Mouse (Mus musculus) limb, embryonic 15.5 days (tissue): ENCODE measurements at regions not wholly inside any gene's neighbourhood (a gene's known extent, or its start where the extent isn't known, plus 50 kb on each side); places are given as distances from the start of the nearest gene placed in this dataset.
A peak's percentile ranks its signal among the peaks of the same experiment; 100 is the strongest.

ENCODE experiments used
- ATAC-seq: fragments of 200-750 bp; cut with Nextera tagmentation; 2 replicates; pipeline ENCODE4 v1.8.0; 2017; ENCODE audit warnings: low read depth, moderate TSS enrichment; ENCODE audit not compliant: insufficient number of reproducible peaks, low FRiP score, low TSS enrichment
- H3K27ac ChIP-seq: fragments of 300-500 bp; sonication (generic); 2 replicates; pipeline ENCODE4 v1.5.1; 2015; ENCODE audit warnings: moderate library complexity, mild to moderate bottlenecking, inconsistent platforms
- H3K27me3 ChIP-seq: fragments of 300-500 bp; sonication (generic); 2 replicates; pipeline ENCODE4 v1.6.1; 2015; ENCODE audit warnings: inconsistent platforms
- H3K36me3 ChIP-seq: fragments of 300-500 bp; sonication (generic); 2 replicates; pipeline ENCODE4 v1.6.1; 2015; ENCODE audit warnings: inconsistent platforms
- H3K4me1 ChIP-seq: fragments of 300-500 bp; sonication (generic); 2 replicates; pipeline ENCODE4 v1.6.1; 2015; ENCODE audit warnings: inconsistent platforms
- H3K4me2 ChIP-seq: fragments of 300-500 bp; sonication (generic); 2 replicates; pipeline ENCODE4 v1.6.1; 2015; ENCODE audit warnings: mild to moderate bottlenecking, inconsistent platforms
- H3K4me3 ChIP-seq: fragments of 300-500 bp; sonication (generic); 2 replicates; pipeline ENCODE4 v1.5.1; 2015; ENCODE audit warnings: mild to moderate bottlenecking, inconsistent platforms
- H3K9ac ChIP-seq: fragments of 300-500 bp; sonication (generic); 2 replicates; pipeline ENCODE4 v1.6.1; 2015; ENCODE audit warnings: inconsistent platforms
- H3K9me3 ChIP-seq: fragments of 300-500 bp; sonication (generic); 2 replicates; pipeline ENCODE4 v1.6.1; 2016; ENCODE audit warnings: inconsistent platforms
- WGBS: fragments of 180-500 bp; shearing (Covaris S2); methylation state at CpG from one replicate; pipeline ENCODE4 v1.1.7; 2015; 5-methylcytosine and 5-hydroxymethylcytosine counted together

- Histone ChIP-seq H3K27me3 (no peaks in the 10 kb centered on the region), H3K4me3 (no peak overlapping the region), H3K36me3 (no peaks in the 10 kb centered on the region), H3K4me2 (no peak overlapping the region), H3K4me1 (no peaks in the 10 kb centered on the region), H3K9me3 (no peaks in the 10 kb centered on the region), H3K9ac (no peak overlapping the region), H3K27ac (no peak overlapping the region)
- 95% methylated on average over 1 of the region's 1 CpGs for WGBS
- no peak for ATAC-seq
These were observed 2188.8 kb downstream of the 9330182O14Rik start for GRCm38 (mm10) chr15:42322940-42323339.

DNA sequence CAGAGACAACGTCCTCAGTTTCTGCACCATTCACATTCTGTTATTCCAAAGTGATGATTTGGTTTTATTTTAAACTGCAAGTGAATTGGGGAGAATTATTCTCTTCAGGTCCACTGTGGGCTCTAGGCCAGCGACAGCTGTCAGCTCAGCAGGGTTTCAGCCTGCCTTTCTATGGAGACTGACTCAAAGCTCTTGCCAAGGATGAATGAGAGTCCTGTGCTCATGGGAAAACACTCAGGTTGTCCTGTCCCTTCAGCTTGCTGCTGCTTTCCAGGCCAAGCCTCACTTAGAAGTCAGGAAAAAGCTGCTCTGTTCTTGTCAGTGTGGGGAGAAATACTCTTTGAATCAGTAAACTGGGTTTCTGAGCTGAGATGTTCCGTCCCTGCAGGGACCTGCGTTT is 2191.1 kb downstream of the 9330182O14Rik start:
- Histone ChIP-seq H3K9me3 (no peaks in the 10 kb centered on the region), H3K4me2 (no peak overlapping the region), H3K27ac (no peak overlapping the region), H3K27me3 (no peaks in the 10 kb centered on the region), H3K36me3 (no peaks in the 10 kb centered on the region), H3K4me3 (no peak overlapping the region), H3K9ac (no peak overlapping the region), H3K4me1 (peaks cover 3% of the 10 kb centered on the region)
- WGBS = 72% methylated on average over 4 of the region's 4 CpGs
- ATAC-seq = no peak

DNA sequence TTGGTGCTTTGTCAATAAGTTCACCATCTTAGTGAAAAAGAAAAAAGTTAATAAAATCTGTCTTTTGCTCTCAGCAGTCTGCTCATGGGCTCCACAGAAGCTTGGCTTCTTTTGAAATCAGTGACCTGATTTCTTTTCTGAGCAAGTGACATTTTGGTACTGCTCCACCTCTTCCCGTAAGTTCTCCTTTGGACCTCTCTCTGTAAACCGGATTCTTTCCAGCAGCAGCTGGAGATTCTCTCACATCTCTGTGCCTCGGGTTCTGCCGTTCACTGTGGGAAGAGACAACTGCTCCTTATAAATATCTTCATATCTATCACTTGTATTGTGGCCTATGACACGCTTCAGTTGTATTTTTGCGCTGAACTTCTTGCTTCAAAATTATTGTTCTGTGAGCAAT is 2194.4 kb downstream of the 9330182O14Rik start:
- 81% methylated on average over 6 of the region's 6 CpGs for WGBS
- ATAC-seq = no peak
- Histone ChIP-seq H3K27ac (no peak overlapping the region), H3K4me3 (no peak overlapping the region), H3K9me3 (no peaks in the 10 kb centered on the region), H3K4me2 (no peak overlapping the region), H3K9ac (no peak overlapping the region), H3K27me3 (no peaks in the 10 kb centered on the region), H3K36me3 (no peaks in the 10 kb centered on the region), H3K4me1 (peaks cover 3% of the 10 kb centered on the region)

DNA sequence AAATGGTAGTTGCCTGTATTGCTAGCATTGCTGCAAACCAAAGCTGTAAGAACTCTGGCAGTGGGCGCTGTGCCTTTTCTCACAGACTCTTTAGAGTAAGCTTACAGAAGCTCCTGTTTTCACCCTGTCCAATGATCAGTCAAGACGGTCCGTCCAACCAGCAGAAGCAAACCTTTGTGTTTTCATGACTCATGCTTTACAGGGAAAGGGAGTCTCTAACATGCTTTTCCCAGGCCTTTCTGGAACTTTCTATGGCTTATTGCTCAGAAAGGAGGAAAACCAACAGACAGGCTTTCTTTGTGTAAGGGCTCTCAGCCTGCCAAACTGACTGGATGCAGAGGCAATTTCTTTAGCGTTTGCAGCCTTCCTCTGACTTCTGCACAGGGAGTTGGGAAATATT is 2195.6 kb downstream of the 9330182O14Rik start:
- Histone ChIP-seq H3K4me3 (no peak overlapping the region), H3K9me3 (no peaks in the 10 kb centered on the region), H3K27me3 (no peaks in the 10 kb centered on the region), H3K9ac (no peak overlapping the region), H3K4me1 (peaks cover 3% of the 10 kb centered on the region), H3K27ac (peak overlapping the region; percentile 48), H3K4me2 (no peak overlapping the region), H3K36me3 (no peaks in the 10 kb centered on the region)
- ATAC-seq = no peak
- WGBS = 51% methylated on average over 4 of the region's 4 CpGs

DNA sequence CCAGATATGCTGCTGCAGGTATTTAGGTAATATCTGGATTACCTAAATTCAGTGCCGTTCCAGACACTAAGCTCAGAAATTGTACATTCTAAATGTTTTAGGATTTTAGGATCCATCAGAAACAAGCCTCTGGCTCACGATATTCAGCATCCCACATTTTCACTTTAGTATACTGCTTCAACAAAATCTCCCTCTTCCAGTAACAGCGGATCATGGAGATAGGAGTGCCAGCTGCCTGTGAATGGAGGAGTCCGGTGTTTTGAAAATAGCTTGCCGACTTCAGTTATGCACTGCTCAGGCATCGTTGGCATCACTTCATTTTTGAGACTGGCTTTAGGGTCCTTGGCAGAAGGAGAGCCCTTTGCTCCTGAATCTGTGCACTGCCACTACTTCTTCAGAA is 2199.5 kb downstream of the 9330182O14Rik start:
- Histone ChIP-seq H3K4me2 (no peak overlapping the region), H3K36me3 (no peaks in the 10 kb centered on the region), H3K27me3 (no peaks in the 10 kb centered on the region), H3K9me3 (no peaks in the 10 kb centered on the region), H3K4me1 (peaks cover 3% of the 10 kb centered on the region), H3K4me3 (no peak overlapping the region), H3K27ac (no peak overlapping the region), H3K9ac (no peak overlapping the region)
- 78% methylated on average over 6 of the region's 6 CpGs for WGBS
- no peak for ATAC-seq

DNA sequence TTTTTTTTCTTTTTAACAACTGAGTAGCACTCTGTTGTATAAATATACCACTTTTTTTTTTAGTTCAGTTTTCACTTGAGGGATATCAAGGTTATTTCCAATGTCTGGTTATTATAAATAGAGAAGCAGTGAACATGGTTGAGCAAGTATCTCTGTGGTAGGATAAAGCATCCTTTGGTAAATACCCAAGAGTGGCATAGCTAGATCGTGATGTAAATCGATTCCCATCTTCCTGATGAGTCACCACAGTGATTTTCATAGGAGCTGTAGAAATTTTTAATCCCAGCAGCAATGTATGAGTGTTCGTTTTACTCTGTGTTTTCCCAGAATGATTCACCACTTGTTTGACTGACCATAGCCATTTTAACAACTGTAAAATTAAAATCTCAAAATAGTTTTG is 2212.0 kb downstream of the 9330182O14Rik start:
- Histone ChIP-seq H3K4me3 (no peak overlapping the region), H3K36me3 (no peaks in the 10 kb centered on the region), H3K27me3 (no peaks in the 10 kb centered on the region), H3K4me2 (no peak overlapping the region), H3K9me3 (no peaks in the 10 kb centered on the region), H3K9ac (no peak overlapping the region), H3K27ac (no peak overlapping the region), H3K4me1 (no peaks in the 10 kb centered on the region)
- 87% methylated on average over 3 of the region's 3 CpGs for WGBS
- no peak for ATAC-seq

DNA sequence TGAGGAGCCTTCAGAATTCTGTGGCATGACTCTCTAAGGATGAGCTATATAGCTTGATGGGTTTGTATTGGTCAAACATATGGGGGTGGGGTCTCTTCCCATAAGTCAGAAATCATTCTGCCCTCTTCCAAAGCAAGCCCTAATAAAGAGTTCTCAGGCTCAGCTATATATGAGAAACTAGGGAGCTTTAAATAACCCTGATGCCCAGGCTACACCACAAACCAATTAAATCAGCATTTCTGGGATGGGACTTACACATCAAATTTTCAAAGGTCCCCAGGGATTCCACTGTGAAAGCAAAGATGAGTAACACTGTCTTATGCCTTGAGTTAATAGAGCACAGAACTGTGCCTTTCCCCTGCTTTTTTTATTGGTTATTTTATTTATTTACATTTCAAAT is 2227.7 kb downstream of the 9330182O14Rik start:
- Histone ChIP-seq H3K36me3 (no peaks in the 10 kb centered on the region), H3K4me3 (no peak overlapping the region)
- ATAC-seq = no peak

DNA sequence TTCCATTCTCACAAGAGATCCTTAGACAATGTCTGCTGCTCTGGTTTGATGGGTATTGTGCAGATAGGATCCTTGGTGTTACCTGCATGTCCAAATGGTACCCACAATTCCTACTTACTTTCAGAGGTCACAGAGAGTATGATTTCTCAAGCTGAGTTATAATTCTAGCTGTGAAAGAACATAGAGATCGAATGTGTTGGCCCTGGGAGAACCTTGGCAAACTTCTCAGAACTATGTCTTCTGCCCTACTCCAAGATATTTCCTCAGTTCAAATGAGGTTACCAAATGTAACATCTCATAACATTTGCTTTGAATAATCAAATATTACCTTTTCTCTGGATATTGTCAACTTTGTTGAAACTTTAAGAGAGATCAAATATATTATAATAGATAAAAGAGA is 2230.8 kb downstream of the 9330182O14Rik start:
- no peaks in the 10 kb centered on the region for H3K4me1 ChIP-seq
- no peak for ATAC-seq
- no peak overlapping the region for H3K4me2 ChIP-seq
- no peaks in the 10 kb centered on the region for H3K36me3 ChIP-seq
- WGBS = 92% methylated on average over 1 of the region's 1 CpGs
- H3K9me3 ChIP-seq = no peaks in the 10 kb centered on the region
- no peak overlapping the region for H3K4me3 ChIP-seq
- H3K27me3 ChIP-seq = no peaks in the 10 kb centered on the region
- H3K9ac ChIP-seq = no peak overlapping the region
- H3K27ac ChIP-seq = no peak overlapping the region

More for the DNA sequence above, 2227.7 kb downstream of the 9330182O14Rik start:
- Histone ChIP-seq H3K9me3 (no peaks in the 10 kb centered on the region), H3K4me1 (no peaks in the 10 kb centered on the region), H3K27ac (no peak overlapping the region), H3K4me2 (no peak overlapping the region), H3K27me3 (no peaks in the 10 kb centered on the region), H3K9ac (no peak overlapping the region)

DNA sequence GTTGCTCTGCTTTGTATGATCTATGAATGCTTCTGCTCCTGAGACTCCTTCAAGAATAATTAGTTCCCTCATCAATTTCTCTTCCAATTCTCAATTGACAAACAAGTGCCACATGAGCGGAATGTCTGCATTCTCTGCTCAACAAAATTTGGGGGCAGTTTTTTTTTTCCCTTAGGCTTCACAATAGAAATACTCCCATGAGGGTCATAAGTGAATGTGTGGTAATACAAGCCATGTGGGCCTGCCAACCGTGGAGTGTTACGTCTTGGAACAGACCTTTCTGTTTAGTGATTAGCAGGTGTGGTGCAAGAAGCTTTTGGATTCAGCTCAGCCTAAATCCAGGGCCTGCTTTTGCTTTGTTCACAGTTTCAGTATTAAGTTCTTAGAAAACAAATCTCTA is 2232.6 kb downstream of the 9330182O14Rik start:
- no peaks in the 10 kb centered on the region for H3K9me3 ChIP-seq
- H3K27ac ChIP-seq = no peak overlapping the region
- WGBS = 31% methylated on average over 3 of the region's 3 CpGs
- H3K4me1 ChIP-seq = no peaks in the 10 kb centered on the region
- H3K27me3 ChIP-seq = no peaks in the 10 kb centered on the region
- no peak overlapping the region for H3K4me2 ChIP-seq
- no peak for ATAC-seq
- no peak overlapping the region for H3K4me3 ChIP-seq
- no peaks in the 10 kb centered on the region for H3K36me3 ChIP-seq
- no peak overlapping the region for H3K9ac ChIP-seq

DNA sequence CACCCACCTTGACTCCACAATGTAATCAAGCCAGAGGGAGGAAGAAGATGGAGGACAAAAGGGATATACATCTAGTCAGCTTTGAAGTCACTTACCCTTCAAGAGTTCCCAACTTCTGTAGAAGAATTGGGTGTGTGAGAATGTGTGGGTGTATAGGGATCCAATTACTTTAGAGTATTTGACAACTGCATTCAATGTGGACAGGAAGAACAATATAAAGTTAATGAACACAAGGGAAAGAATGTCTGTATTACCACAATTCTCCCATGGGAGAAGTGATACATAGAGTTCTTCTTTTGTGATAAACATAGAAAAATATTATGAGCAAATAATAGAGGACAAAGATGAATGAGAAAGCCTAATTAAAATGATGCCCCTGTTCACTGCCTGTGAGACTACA is 2235.4 kb downstream of the 9330182O14Rik start:
- H3K4me1 ChIP-seq = no peaks in the 10 kb centered on the region
- H3K36me3 ChIP-seq = no peaks in the 10 kb centered on the region
- H3K4me3 ChIP-seq = no peak overlapping the region
- no peak overlapping the region for H3K27ac ChIP-seq
- no peak for ATAC-seq
- no peak overlapping the region for H3K9ac ChIP-seq
- H3K27me3 ChIP-seq = no peaks in the 10 kb centered on the region
- H3K9me3 ChIP-seq = no peaks in the 10 kb centered on the region
- no peak overlapping the region for H3K4me2 ChIP-seq

DNA sequence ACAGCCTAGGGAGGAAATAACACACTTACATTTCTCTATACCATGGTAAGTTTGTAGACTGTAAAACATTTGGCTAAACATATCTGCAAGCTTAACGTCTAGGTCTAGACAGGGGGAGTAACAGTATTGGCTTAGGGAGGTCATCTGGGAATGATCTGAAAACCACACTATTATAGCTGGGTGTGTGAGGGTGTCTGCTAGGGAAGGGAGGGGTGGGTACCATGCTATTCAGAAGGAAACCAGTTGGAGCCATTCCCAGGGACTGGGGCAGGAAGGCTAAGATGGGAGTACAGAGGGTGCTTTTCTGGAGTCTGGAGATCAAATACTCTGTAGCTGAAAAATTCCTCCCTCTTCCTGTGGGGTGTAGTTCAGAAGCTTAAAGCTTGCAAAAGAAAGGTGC is 2235.9 kb downstream of the 9330182O14Rik start:
- WGBS = 42% methylated on average over 1 of the region's 1 CpGs
- Histone ChIP-seq H3K27ac (no peak overlapping the region), H3K27me3 (no peaks in the 10 kb centered on the region), H3K9ac (no peak overlapping the region), H3K4me2 (no peak overlapping the region), H3K4me1 (no peaks in the 10 kb centered on the region), H3K9me3 (no peaks in the 10 kb centered on the region), H3K36me3 (no peaks in the 10 kb centered on the region), H3K4me3 (no peak overlapping the region)
- ATAC-seq = 0 out of 2 replicates have a peak, but pooled peaks have one; percentile 61

DNA sequence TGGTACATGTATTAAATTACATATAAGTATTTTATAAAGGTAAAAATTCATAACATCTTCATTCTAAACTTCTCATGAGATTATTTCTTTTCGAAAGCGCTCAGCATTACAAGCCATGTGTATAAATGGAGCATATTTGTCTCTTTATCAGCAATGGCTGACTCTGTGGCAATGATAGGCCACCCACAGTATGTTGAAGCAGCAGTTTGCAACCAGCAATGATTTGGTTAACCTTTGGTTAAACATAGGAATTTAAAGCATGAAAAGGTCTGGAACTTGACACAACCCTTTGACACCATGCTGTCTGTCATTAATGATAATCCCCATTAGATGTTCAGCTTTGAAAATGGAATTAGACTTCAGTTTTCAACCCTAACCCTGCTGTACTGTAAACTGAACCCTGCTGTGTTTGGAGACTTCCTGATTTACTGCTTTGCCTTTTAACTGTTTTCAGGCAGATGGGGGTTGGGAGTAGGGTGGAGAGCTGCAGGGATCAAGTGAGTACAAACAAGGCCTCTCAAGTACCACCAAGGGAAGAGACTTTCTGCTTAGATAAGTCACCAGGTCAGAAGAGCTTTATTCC is 2238.6 kb downstream of the 9330182O14Rik start:
- no peak overlapping the region for H3K4me2 ChIP-seq
- WGBS = 87% methylated on average over 2 of the region's 2 CpGs

More for the DNA sequence above, 2238.6 kb downstream of the 9330182O14Rik start:
- Histone ChIP-seq H3K4me3 (no peak overlapping the region), H3K9me3 (no peaks in the 10 kb centered on the region), H3K4me1 (no peaks in the 10 kb centered on the region), H3K27ac (no peak overlapping the region), H3K9ac (no peak overlapping the region), H3K27me3 (no peaks in the 10 kb centered on the region), H3K36me3 (no peaks in the 10 kb centered on the region)
- no peak for ATAC-seq
